Mouse (Mus musculus): Measurements from ENCODE around the gene Fer1l4.

Fer1l4 gene

DNA sequence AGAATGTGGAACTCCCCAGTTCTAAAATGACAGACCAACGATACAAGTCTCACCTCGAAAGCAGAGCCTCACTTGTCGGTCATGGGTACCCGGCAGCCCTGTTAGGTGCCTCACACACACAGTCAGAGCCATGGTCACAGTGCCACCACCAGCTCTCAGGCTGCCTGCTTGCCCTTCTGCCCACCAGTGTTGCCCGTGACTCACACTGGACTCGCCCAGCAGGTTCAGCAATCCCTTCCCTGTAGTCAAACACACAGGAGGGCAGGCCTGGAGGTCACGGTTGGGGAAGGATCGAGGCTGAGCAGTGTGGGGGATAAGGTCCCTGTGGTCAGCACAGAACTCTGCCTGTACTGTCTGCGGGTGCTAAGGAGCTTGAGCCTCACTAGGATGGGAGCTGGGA lies at the start of gene Fer1l4:
TSS of gene Fer1l4 (minus strand) at position 132 of the 400 bp plus-strand sequence.
- no peak for DNase-seq (ENCODE audit: low spot score)

DNA sequence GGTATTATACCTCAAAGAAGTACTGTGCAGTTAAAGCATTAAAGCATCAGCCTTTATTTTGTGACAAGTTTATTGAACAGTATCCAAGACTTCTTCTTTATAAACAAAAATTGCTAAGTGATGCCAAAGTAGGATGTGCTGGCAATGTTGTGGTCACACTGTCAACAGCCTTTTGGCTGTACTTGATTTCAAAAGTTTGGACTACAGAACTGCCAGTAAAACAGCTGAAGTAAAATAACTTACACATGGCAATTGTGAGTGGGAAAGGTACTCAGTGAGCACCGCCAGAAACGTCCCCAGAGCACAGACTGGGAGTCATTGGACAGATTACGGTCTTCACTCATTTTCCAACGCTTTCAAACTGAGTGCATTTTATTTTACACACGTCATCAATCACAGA lies 39.2 kb upstream of the Fer1l4 start:
- no peak for DNase-seq (ENCODE audit: low spot score)

DNA sequence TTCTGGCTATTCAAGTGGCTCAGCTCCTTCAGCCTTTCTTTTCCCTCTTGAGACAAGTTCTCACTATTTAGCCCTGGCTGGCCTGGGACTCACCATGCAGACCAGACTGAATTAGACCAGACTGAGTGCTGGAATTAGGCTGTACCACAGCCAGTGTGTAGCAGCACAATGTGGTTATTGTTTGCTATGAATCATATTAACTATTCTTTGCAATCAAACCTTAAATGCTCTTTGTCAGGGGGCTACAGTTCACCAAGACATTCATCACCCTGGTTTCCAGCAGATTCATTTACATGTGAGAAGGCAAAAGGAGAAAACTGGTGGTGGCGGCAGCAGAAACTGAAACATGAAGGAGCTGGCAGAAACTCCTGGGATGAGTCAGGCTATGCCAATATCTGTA lies 37.1 kb upstream of the Fer1l4 start:
- DNase-seq (ENCODE audit: low spot score) = no peak

DNA sequence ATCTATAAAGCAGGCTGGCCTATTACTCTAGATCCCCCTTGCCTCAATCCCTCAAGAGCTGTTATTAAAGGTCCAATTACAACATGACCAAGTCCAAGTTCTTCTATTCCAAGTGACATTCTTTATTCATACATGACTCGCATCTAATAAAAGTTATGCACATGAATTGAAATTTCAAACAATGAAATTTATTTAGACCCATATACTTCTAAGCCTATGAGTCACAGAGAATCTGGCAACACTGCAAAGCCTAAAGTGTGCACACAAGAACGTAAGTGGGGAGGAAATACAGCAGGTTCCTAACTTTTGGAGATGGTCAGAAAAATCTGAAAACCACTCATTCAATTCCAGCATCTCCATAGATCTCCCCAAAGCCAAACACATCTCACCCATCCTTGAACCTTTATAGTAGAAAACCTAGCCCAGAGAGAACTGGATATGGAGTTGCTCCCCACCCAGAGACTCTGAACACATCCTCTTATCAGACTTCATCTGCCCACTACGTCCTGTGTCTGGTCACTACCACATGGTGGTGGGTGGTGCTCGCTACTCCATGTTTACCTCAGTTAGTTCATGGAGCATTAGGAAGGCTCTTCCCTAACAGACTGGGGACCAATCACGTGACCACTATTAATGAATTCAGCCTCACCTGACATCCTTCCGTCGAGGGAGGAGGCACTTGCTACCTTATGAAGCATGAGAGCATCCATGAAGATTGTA lies 34.8 kb upstream of the Fer1l4 start:
- DNase-seq (ENCODE audit: low spot score) = no peak

DNA sequence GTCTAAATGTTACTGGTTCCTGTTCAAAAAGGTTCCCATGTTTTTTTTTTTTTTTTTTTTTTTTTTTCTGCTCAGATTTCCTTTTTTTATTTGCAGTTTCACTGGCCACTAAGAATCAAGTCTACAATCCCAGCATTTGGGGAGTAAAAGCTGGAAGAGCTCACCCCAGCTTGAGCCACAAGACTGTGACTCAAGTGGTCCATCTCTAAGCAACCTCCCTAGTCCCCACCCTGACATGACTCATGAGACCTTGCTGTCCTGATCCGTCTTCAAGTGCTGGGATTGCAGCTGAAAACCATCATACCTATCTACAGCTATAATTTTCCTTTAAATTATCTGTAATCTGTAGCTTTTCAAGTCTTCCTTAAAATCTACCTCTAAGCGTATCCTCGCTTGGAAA lies 31.8 kb upstream of the Fer1l4 start:
- DNase-seq (ENCODE audit: low spot score) = no peak

DNA sequence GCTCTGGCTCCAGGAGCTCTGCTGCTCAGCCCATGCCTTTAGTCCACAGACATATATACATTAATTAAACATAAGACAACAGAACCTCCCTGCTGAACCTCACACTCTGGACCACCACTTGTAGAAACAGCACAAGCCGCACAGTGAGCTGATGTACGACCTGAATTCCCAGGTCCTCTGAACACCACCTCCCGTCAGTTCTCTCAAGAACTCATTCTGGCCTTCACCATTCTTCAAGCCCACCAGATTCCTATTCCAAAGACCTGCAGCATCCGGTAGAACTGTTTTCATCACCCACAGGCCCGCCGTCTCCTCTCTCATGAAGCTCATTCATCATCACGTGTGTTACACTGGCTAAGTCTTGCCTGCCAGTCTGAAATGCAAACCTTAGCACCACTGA lies 27.6 kb upstream of the Fer1l4 start:
- no peak for DNase-seq (ENCODE audit: low spot score)

DNA sequence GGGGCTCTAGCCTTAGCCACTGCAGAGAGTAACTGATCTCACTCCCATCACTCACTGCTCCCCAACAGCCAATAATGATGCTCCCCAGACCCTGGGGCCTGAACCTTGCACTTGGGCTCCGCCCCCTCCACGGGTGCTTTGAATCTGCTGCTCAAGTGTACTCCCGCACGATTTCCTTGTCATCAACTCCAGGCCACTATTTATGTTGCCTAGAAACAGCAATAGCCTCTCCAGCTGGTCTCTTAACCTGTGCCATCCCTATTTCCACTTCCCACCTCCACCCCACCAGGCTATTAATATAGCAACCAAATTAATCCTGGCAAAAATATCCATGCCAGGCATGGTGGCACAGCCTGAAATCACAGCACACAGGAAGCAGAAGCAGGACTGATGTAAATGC lies 26.9 kb upstream of the Fer1l4 start:
- no peak for DNase-seq (ENCODE audit: low spot score)

DNA sequence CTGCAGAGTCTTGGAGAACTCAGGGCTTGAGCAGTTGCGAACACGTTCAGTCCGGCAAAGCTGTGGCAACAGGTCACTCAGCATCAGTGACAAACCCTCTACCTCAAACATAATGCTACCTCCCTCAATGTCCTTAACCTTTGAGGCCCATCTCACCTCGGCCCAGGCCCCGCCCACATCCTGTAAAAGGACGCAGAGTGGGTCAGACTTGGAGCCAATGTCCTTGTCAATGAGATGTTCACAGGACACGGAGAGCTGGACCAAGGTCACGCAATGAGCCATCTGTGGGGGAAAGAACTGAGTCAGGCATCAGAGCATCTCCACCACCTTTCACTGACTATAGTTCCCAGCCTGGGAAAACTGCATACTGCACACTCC lies 26.4 kb upstream of the Fer1l4 start:
- no peak for DNase-seq (ENCODE audit: low spot score)

DNA sequence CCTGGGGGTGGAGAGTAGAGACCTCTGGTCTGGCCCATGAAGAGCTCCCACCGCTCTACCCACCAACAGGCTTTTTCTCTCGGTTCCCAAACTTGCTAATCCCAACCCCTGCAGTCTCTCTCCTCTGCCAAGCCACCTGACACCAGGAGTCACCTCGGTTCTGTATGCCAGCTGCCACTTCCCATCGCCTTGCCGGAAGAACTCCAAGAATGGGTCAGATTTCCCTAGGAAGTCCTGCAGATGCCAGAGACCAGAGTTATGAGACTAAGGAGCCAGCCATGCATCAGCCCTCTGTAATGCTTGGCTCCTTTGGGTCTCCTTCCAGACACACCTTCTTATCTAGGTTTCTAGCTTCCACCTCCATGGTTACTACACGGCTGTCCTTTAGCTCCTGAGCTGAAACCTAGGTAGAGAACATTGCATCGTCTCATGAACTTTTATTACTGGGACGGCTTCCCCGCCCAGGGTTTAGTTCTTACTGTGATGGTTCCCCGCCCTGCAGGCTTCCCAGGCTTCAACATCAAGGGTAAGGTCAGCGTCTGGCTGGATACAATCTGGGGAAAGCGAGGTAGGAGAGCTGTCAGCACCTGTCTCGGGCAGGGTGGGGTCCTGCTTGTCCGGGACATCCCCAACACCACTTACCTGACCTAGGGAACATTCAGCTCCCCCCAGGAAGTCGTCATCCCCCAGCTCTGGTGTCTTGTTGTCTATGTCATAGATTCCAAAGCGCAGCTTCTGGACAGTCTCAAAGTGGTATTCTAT lies 25.9 kb upstream of the Fer1l4 start:
- DNase-seq (ENCODE audit: low spot score) = no peak

DNA sequence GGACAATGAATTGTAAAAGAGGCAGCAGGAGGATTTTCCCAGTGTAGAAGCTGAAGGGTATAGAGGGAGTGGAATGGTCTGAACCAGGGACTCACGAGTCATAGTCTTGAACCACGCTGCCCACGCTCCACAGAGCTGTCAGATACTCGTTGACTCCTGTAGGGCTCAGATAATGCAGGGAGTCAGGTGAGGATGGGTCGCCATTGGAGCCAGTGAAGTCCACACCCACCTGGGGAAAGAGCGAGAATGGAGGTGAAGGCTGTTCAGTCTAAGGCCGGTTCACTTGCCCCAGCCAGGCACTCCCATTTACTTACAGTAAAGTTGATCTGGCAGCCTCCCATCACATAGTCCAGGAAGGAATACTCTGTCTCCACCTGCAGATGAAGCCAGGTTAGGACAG lies 24.7 kb upstream of the Fer1l4 start:
- no peak for DNase-seq (ENCODE audit: low spot score)

DNA sequence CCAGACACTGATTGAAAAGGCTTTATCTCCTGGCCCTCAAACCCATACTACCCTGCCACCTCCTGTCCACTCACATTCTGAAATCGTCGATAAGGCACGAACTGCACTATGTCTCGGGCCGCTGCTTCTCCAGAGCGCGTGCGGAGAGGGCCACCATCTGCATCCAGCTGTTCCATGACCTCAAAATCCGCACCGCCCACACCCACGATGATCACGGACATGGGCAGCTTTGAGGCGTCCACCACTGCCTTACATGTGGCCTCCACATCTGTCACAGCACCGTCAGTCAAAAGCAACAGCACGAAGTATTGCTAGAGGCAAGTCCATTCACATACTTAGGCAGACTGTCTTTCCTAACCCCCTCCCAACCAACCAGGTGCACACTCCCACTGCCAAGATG lies 21.0 kb upstream of the Fer1l4 start:
- no peak for DNase-seq (ENCODE audit: low spot score)

DNA sequence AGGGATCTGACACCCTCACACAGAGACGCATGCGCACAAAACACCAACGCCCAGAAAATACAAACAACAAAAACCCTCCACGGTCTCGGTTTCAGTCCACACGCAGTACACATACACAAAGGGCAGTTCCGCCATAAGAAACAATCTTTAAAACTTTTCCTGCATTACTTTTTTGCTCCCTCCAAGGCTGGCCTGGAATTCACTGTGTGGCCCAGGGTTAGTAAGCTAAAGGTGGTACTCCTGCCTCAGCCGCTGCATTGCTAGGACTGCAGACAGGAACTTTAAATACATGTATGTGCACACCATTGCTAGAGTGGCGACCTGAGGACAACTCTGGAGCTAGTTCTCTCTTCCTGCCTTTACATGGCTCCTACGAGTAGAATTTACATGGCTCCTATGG lies 18.5 kb upstream of the Fer1l4 start:
- no peak for DNase-seq (ENCODE audit: low spot score)

DNA sequence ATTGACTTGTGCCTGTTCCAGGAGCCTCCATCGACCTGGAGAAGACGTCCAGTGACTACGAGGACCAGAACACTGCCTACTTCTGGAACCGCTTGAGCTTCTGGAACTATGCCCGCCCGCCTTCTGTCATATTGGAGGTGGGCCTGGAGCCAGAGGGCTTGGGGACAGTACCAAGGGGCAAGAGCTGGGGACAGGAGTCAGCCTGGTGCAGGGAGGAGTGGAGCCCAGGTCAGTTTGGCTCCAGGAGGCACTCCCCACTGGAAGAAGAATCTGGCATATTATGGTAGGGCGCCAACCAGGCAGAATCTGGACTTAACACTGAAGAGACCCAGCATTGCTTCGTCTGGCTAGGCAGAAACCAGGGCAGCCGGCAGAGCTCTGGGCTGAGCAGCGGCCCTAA lies 15.2 kb upstream of the Fer1l4 start:
- no peak for DNase-seq (ENCODE audit: low spot score)

DNA sequence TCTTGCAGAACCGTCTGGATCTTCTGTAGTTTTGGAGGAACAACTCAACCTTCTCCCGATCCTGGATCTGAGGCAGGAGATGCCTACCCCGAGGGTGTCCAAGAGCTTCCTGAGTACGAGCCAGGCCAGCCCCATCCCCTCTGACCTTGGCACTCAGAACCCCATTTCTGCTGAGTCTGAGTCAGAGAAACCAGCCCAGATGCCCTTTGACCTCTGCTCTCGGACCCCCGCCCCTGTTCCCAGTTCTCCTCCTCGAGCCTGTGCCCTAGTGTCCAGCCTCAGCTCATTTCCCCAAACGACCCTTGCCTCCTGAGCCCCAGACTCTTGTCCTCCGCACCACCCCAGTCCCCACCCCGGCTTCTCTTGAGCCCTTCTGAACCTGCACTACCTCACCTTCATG lies 13.4 kb upstream of the Fer1l4 start:
- DNase-seq (ENCODE audit: low spot score) = no peak

DNA sequence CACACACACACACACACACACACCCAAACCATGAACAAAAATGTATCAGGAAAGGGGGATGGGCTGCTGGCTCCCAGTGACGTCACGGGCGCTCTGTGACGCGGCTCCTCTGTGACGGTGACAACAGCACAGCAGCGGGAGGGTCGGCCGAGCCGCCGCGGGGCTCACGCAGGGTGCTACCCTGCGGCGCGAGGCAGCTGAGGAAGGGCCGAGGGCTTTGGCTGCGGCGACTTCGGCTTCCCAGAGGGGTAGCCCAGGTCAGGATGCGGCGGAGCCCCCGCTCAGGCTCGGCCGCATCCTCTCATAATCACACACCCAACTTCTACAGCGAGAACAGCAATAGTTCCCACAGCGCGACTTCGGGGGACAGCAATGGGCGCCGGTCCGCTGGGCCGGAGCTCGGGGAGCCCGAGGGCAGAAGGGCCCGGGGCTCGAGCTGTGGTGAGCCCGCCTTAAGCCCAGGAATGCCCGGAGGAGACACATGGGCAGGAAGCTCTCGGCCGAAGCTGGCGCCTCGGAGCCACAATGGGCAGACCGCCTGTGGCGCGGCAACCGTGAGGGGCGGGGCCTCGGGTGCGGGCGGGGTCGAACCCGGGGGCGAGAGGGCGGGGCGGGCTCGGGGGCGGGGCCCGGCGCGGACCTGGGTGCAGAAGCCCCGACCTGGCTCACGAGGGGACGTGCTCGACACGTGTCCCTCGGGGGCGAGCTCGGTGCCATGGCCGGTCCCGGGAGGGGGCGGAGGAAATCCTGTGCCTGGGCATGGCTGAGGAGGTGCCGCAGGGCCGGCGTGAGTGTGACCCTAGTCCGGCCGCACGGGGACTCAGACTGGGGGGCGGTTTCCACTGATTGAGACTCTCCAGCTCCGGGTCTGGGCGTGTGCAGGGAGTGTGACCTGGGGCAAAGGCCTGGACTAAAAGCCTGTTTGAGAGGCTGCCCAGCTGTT lies 12.6 kb upstream of the Fer1l4 start, which contains the start of gene Spag4:
TSS of gene Spag4 (plus strand) at position 77 of the 943 bp plus-strand sequence.
- DNase-seq (ENCODE audit: low spot score) = peak; percentile 84

DNA sequence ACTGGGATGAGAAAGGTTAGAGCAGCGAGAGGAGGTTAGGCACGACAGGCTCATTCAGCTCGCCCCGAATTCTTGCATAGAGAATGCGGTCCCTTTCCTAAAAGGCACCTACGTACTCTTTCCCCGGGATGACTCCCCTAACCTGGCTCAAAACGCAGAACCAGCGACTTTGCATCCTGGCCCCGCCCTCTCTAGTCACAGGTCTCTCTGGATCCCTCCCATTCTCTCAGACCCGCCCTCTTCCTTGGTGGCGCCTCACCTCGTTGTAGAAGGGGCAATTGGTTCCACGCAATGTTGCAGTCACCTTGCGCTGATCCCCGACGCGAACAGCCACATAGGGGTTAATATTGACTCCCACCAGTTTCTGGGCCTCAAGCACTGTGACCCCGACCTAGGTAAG lies 4.8 kb downstream of the Fer1l4 start:
- DNase-seq (ENCODE audit: low spot score) = peak; percentile 24

DNA sequence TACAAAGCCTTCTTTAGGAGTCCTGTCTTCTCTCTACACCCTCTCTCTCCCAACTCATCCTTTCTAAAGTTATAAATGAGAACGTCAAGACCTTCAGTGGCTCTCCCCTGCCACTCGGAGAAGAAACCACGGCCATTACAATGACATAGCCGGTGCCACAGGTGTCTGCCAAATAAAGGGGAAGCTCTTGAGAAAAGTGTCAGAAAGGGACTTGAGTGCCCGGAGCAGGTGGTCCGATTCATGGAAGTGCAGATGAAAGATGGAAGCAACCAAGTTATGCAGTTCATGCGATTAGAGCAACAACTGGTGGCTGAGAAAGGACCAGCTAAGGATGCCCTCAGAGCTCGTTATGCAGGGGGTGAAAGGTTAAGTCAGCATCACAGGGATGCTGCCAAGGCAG lies 9.8 kb downstream of the Fer1l4 start:
- DNase-seq (ENCODE audit: low spot score) = no peak

DNA sequence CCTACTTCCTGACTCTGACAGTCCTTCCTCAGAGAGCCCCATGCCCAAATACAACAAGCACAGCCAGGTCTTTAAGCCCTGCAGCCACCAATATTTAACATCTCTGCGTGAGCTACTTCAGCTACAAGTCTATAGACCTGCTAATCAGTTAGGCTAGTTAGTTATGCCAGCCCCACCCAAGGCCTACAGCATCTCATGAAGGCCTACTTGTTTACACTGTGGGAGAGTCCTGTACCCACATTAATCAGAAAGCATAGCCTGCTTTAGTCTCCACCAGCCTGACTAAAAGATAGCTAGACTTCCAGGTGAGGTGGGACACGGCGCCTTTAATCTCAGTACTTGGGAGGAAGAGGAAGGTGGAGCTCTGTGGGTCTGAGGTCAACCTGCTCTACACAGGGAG lies 13.4 kb downstream of the Fer1l4 start:
- no peak for DNase-seq (ENCODE audit: low spot score)

DNA sequence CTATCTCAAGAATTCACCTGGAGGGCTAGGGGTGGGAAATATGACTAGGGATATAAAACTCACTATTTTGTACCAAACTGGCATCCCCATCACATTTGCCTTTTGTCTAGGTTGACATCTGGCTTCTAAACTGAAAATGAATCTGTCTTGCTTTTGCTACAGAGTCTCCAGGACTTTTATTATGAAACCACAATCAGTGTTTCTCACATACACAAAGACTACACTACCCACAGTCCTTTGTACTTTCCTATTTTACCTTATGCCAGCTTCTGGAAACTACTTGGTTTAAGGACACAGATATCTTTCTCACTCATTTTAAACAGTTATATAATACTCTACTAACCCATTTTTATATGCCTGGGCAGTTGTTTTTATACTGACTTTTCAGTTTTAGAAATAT lies 27.3 kb downstream of the Fer1l4 start:
- DNase-seq (ENCODE audit: low spot score) = no peak

DNA sequence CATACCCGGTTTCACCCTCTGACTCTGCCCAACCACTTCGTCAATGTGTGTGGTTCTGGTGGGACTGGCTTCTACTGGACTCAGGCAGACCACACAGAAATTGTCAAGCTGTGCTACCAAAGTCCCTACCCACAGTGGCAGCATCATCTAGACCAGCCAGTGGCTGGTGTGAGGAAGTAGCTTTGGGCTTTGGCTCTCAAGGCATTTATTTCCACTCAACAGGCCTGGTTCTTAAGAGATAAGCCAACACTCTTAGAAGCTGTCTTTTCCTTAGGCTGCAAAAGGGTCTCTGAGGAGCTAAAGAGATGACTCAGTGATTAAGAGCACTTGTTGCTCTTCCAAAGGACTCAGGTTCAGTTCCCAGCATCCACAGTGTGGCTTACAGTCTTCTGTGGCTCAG lies 31.0 kb downstream of the Fer1l4 start:
- DNase-seq (ENCODE audit: low spot score) = no peak

DNA sequence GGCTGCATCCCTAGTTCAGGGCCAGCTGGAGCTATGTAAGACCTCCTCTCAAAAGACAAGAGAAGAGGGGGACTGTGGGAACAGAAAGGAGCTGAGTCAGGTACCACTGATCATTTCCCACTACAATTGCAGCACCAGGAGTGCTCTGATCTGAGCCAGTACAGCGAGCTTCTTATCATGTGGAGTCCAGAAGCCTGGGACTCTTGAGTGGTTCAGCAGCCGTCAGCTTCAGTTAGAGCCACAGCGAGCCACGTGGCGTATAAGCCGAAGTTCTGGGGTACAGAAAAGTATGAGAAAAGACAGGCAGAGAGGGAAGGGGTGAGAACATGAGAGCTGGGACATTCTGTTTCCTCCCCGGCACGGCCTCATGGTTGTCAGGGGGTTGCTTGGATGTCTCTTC lies 31.5 kb downstream of the Fer1l4 start:
- DNase-seq (ENCODE audit: low spot score) = no peak

DNA sequence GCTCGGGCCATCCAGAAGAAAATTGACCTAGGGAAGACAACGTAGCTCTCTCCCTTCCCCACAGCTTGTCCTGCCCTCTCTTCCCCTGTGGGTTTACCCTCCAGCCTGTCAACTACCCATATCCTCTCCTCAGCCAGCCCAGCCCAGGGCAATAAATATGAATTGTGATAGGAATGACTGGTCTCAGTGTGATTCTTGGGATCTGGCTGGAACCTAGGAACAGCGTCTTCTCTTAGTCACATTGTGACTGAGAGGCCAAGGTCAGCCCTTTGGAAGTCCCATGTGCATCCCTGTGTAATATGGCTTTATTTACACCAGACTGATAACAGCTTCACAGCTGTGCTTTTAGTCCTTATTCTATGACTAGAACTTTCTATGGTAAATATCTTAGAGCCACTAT lies 34.6 kb downstream of the Fer1l4 start:
- DNase-seq (ENCODE audit: low spot score) = no peak
